Mouse (Mus musculus) c-Kit-negative CD71-positive TER-119-positive erythroid progenitor cells, embryonic 14.5 days (primary cell): ENCODE data around the gene Ppp1r26.

Source experiments
- DNase-seq: peaks from one replicate; pipeline ENCODE4 v3.0.0-alpha.2; 2013; ENCODE audit warnings: low read depth, low spot score

The Ppp1r26 gene

GRCm38 (mm10) chr2:28446515-28447314 is at the start of gene Ppp1r26:
Gene Ppp1r26, plus strand, starts transcription at chr2:28446800.
- no peak for DNase-seq

- no peak for DNase-seq
These were observed 49.7 kb upstream of the Ppp1r26 start for GRCm38 (mm10) chr2:28396928-28397327.

GRCm38 (mm10) chr2:28397417-28398119 is 49.0 kb upstream of the Ppp1r26 start:
- DNase-seq = no peak

- DNase-seq = no peak
These were observed 45.0 kb upstream of the Ppp1r26 start for GRCm38 (mm10) chr2:28401647-28402046.

GRCm38 (mm10) chr2:28402128-28402527 is 44.5 kb upstream of the Ppp1r26 start:
- DNase-seq = no peak

GRCm38 (mm10) chr2:28407796-28408195 is 38.8 kb upstream of the Ppp1r26 start:
- DNase-seq = no peak

- DNase-seq = no peak
These were observed 37.5 kb upstream of the Ppp1r26 start for GRCm38 (mm10) chr2:28409144-28409543.

GRCm38 (mm10) chr2:28409566-28409965 is 37.0 kb upstream of the Ppp1r26 start:
- DNase-seq = no peak

- DNase-seq = no peak
These were observed 33.7 kb upstream of the Ppp1r26 start for GRCm38 (mm10) chr2:28412936-28413335.

- DNase-seq = no peak
These were observed 32.4 kb upstream of the Ppp1r26 start for GRCm38 (mm10) chr2:28414116-28414756.

GRCm38 (mm10) chr2:28414757-28415137 is 31.9 kb upstream of the Ppp1r26 start:
- no peak for DNase-seq

- DNase-seq = no peak
These were observed 31.1 kb upstream of the Ppp1r26 start for GRCm38 (mm10) chr2:28415387-28416024.

GRCm38 (mm10) chr2:28416511-28416910 is 30.1 kb upstream of the Ppp1r26 start:
- no peak for DNase-seq

GRCm38 (mm10) chr2:28418034-28418433 is 28.6 kb upstream of the Ppp1r26 start:
- peak; percentile 37 for DNase-seq

GRCm38 (mm10) chr2:28419898-28420297 is 26.7 kb upstream of the Ppp1r26 start:
- DNase-seq = peak; percentile 31

GRCm38 (mm10) chr2:28423167-28423566 is 23.4 kb upstream of the Ppp1r26 start:
- peak; percentile 12 for DNase-seq

GRCm38 (mm10) chr2:28427226-28427625 is 19.4 kb upstream of the Ppp1r26 start:
- no peak for DNase-seq

GRCm38 (mm10) chr2:28430846-28431245 is 15.8 kb upstream of the Ppp1r26 start:
- no peak for DNase-seq

- DNase-seq = no peak
These were observed 13.8 kb upstream of the Ppp1r26 start for GRCm38 (mm10) chr2:28432811-28433210.

- DNase-seq = no peak
These were observed 13.1 kb upstream of the Ppp1r26 start for GRCm38 (mm10) chr2:28433512-28433911.

GRCm38 (mm10) chr2:28435401-28435800 is 11.2 kb upstream of the Ppp1r26 start:
- DNase-seq = no peak

- no peak for DNase-seq
These were observed 5.8 kb upstream of the Ppp1r26 start for GRCm38 (mm10) chr2:28440842-28441241.
